Mouse (Mus musculus): ENCODE measurements around the gene Arid1b. TPM values are rescaled to one million over a fixed set of nuclear protein-coding genes. Genes with fewer than 3 reads are reported as not detected.

Arid1b gene
- polyA plus RNA-seq, 1 experiment from 2014 or later: 12.2 TPM

DNA sequence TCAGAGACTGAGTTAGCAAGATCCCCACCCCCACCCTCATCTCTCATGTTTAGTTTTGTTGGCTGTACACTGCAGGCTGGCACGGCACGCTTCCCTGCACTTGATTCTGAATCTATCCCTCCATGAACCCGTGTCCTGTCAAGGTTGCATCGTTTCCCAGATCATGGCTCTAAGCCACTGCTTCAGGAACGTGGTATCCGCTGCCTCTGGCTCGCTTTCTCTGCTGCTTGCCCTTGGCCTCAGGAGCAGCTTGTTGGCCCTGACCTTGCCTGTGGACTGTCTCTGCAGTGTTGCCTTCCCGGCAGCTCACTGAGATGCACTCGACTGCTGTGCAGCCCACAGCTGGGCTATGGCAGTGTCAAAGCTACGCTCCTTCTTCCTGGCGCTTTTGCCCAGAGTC lies 252.6 kb downstream of the Arid1b start:
- Histone ChIP-seq H3K4me1 (ENCODE audit: control insufficient read depth, insufficient read depth, low read length) (no peaks in the 10 kb centered on the region), H3K4me2 (no peak overlapping the region), H3K4me3 (ENCODE audit: low read depth, low read length) (no peak overlapping the region), H3K27me3 (ENCODE audit: control insufficient read depth, insufficient read depth, low read length) (no peaks in the 10 kb centered on the region), H3K9me3 (ENCODE audit: control insufficient read depth, low read length) (no peaks in the 10 kb centered on the region), H3K36me3 (ENCODE audit: control insufficient read depth, insufficient read depth, low read length) (no peaks in the 10 kb centered on the region), H3K9ac (ENCODE audit: low read length) (no peak overlapping the region), H3K27ac (ENCODE audit: low read depth, low read length) (no peak overlapping the region)
- 90% methylated on average over 11 of the region's 11 CpGs for WGBS
- ATAC-seq (ENCODE audit: low FRiP score): no peak
- DNase-seq (ENCODE audit: low spot score, missing footprints): no peak

DNA sequence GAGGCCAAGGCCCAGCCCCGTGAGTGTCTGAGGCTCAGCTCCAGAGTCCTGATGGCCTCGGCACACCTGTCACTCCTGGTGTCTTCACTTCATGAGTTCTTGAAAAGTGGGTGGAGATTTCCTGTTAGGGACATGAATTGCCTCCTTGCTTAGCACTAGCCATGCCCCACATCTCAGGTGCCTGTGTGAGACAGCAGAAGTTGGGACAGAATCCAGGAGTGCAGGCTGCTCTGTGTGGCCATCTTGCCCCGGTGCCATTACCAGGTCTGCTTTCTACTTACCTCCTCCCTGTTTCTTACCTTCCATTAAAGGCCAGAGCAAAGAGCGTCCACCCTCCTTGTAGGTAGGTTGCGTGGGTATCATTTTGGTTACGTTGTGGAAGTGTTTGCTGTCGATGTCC lies 253.1 kb downstream of the Arid1b start:
- Histone ChIP-seq H3K27me3 (ENCODE audit: control insufficient read depth, insufficient read depth, low read length) (no peaks in the 10 kb centered on the region), H3K4me1 (ENCODE audit: control insufficient read depth, insufficient read depth, low read length) (no peaks in the 10 kb centered on the region), H3K36me3 (ENCODE audit: control insufficient read depth, insufficient read depth, low read length) (no peaks in the 10 kb centered on the region), H3K4me3 (ENCODE audit: low read depth, low read length) (no peak overlapping the region), H3K9ac (ENCODE audit: low read length) (no peak overlapping the region), H3K27ac (ENCODE audit: low read depth, low read length) (no peak overlapping the region), H3K4me2 (no peak overlapping the region), H3K9me3 (ENCODE audit: control insufficient read depth, low read length) (no peaks in the 10 kb centered on the region)
- DNase-seq (ENCODE audit: low spot score, missing footprints) (no peak), ATAC-seq (ENCODE audit: low FRiP score) (no peak)
- WGBS: 96% methylated on average over 7 of the region's 7 CpGs

DNA sequence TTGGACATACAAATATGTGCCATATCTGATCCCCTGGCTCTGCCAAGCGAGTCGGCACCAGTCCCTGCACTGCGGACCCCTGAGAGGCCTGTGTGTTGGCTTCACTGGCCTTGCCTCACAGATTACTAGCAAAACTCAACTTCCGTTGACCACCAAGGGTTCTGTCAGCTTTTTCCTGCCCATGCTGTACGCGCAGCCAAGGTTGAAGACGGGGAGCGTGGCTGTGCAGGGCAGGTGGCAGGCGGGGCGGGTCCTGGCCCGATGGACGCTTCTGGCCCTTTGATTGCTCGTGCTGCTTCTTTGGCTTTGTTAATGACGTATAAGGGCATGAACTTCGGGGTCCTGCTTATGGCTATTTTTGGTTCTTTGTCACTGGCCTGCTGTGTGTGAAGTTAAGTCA lies 253.6 kb downstream of the Arid1b start:
- Histone ChIP-seq H3K9me3 (ENCODE audit: control insufficient read depth, low read length) (no peaks in the 10 kb centered on the region), H3K4me1 (ENCODE audit: control insufficient read depth, insufficient read depth, low read length) (no peaks in the 10 kb centered on the region; the same call in 1 of the 2 replicates), H3K27me3 (ENCODE audit: control insufficient read depth, insufficient read depth, low read length) (no peaks in the 10 kb centered on the region), H3K9ac (ENCODE audit: low read length) (no peak overlapping the region), H3K36me3 (ENCODE audit: control insufficient read depth, insufficient read depth, low read length) (no peaks in the 10 kb centered on the region), H3K4me2 (no peak overlapping the region), H3K27ac (ENCODE audit: low read depth, low read length) (no peak overlapping the region), H3K4me3 (ENCODE audit: low read depth, low read length) (no peak overlapping the region)
- 93% methylated on average over 15 of the region's 15 CpGs for WGBS
- no peak for ATAC-seq (ENCODE audit: low FRiP score)
- no peak for DNase-seq (ENCODE audit: low spot score, missing footprints)

DNA sequence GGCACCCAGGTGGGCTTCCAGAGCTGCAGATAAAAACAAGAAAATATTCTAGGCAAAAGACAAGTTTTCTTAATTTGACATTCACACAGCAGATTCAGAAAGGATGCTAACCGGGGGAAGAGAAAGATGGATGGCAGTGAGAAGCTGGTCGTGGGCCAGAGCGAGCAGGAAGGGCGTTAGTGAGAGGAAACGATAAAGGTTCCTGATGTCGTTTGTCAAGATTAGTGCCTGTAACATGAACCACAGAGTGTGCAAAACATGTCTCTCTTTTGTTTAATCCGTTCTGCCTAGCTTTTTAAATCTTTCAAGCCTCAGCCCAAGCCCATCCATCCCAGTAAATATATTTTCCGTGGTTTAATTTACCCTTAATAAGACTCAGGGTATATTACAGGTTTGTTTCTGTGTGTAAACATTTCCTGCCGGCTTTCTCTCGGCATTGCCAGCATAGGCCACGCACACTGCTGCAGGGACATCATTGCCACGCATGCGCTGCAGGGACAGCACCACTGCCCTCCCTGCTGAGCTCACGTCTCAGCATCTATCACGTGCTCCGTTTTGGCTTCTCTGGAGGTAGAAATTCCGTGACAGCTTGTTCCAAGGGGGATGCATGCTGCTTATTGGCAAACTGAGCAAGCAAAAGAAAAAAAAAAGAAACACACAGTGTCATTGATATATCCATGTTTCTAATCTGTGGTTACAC lies 255.0 kb downstream of the Arid1b start:
- H3K4me2 ChIP-seq: no peak overlapping the region
- no peaks in the 10 kb centered on the region for H3K27me3 ChIP-seq (ENCODE audit: control insufficient read depth, insufficient read depth, low read length)
- no peak overlapping the region for H3K9ac ChIP-seq (ENCODE audit: low read length)
- no peak overlapping the region for H3K4me3 ChIP-seq (ENCODE audit: low read depth, low read length)
- DNase-seq (ENCODE audit: low spot score, missing footprints): no peak
- WGBS: 84% methylated on average over 17 of the region's 17 CpGs
- ATAC-seq (ENCODE audit: low FRiP score): no peak
- H3K4me1 ChIP-seq (ENCODE audit: control insufficient read depth, insufficient read depth, low read length): no peaks in the 10 kb centered on the region; the same call in 1 of the 2 replicates
- H3K27ac ChIP-seq (ENCODE audit: low read depth, low read length): no peak overlapping the region
- H3K36me3 ChIP-seq (ENCODE audit: control insufficient read depth, insufficient read depth, low read length): no peaks in the 10 kb centered on the region
- no peaks in the 10 kb centered on the region for H3K9me3 ChIP-seq (ENCODE audit: control insufficient read depth, low read length)

DNA sequence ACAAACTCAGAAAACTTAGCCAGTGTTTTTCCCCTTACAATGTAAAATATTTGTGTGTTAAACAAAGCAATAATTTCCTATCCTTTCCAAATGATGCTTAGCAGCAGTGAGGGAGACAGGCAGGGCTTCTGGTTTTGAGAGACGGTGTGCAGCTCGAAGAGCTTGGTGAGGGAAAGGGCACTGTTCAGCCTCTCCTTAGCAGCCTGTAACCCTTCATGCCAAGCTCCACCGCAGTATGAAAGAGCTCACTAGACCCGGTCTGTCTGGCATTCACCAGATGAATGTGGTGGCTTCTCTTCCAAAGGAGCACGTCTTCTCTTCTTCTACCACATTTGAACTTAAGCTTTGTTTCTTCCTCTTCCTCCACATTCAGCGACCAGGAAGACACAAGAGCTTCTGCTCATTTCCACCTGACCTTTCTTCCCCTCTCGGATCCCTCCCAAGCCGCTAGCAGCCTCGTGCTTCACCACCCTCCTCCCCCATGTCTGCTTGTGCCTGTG lies 255.6 kb downstream of the Arid1b start:
- H3K9me3 ChIP-seq (ENCODE audit: control insufficient read depth, low read length): no peaks in the 10 kb centered on the region
- H3K9ac ChIP-seq (ENCODE audit: low read length): no peak overlapping the region
- no peak for DNase-seq (ENCODE audit: low spot score, missing footprints)
- H3K36me3 ChIP-seq (ENCODE audit: control insufficient read depth, insufficient read depth, low read length): no peaks in the 10 kb centered on the region
- H3K4me2 ChIP-seq: no peak overlapping the region
- peaks cover 5% of the 10 kb centered on the region for H3K4me1 ChIP-seq (ENCODE audit: control insufficient read depth, insufficient read depth, low read length)
- 88% methylated on average over 9 of the region's 9 CpGs for WGBS
- no peak overlapping the region for H3K4me3 ChIP-seq (ENCODE audit: low read depth, low read length)
- H3K27me3 ChIP-seq (ENCODE audit: control insufficient read depth, insufficient read depth, low read length): no peaks in the 10 kb centered on the region
- ATAC-seq (ENCODE audit: low FRiP score): no peak
- H3K27ac ChIP-seq (ENCODE audit: low read depth, low read length): no peak overlapping the region

DNA sequence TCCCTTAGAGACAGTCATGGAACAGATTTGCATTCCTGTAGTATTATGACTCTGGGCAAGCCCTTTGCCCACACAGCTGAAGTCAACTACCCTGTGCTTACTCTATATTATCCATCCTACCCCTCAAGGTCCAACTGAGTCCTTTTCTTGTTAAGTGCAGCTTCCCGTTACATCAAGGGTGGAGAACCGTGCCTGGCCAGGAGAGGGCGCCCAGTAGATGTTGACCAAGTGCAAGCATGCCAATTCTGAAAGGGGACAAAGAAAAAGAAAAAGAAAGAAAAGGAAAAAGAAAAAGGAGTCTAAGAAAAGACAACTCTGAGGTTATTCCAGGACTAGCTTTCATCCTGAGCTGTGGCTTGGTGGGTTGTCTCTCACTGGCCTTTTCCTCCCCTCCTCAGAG lies 258.3 kb downstream of the Arid1b start:
- 18% methylated on average over 3 of the region's 3 CpGs for WGBS
- H3K4me1 ChIP-seq (ENCODE audit: control insufficient read depth, insufficient read depth, low read length): peaks cover 5% of the 10 kb centered on the region
- no peak overlapping the region for H3K4me2 ChIP-seq
- no peak overlapping the region for H3K4me3 ChIP-seq (ENCODE audit: low read depth, low read length)
- H3K27me3 ChIP-seq (ENCODE audit: control insufficient read depth, insufficient read depth, low read length): no peaks in the 10 kb centered on the region
- H3K9ac ChIP-seq (ENCODE audit: low read length): no peak overlapping the region
- no peaks in the 10 kb centered on the region for H3K9me3 ChIP-seq (ENCODE audit: control insufficient read depth, low read length)
- H3K27ac ChIP-seq (ENCODE audit: low read depth, low read length): no peak overlapping the region
- H3K36me3 ChIP-seq (ENCODE audit: control insufficient read depth, insufficient read depth, low read length): no peaks in the 10 kb centered on the region
- ATAC-seq (ENCODE audit: low FRiP score): peak; percentile 19; the same call in 1 of the 2 replicates
- peak; percentile 96 for DNase-seq (ENCODE audit: low spot score, missing footprints)

DNA sequence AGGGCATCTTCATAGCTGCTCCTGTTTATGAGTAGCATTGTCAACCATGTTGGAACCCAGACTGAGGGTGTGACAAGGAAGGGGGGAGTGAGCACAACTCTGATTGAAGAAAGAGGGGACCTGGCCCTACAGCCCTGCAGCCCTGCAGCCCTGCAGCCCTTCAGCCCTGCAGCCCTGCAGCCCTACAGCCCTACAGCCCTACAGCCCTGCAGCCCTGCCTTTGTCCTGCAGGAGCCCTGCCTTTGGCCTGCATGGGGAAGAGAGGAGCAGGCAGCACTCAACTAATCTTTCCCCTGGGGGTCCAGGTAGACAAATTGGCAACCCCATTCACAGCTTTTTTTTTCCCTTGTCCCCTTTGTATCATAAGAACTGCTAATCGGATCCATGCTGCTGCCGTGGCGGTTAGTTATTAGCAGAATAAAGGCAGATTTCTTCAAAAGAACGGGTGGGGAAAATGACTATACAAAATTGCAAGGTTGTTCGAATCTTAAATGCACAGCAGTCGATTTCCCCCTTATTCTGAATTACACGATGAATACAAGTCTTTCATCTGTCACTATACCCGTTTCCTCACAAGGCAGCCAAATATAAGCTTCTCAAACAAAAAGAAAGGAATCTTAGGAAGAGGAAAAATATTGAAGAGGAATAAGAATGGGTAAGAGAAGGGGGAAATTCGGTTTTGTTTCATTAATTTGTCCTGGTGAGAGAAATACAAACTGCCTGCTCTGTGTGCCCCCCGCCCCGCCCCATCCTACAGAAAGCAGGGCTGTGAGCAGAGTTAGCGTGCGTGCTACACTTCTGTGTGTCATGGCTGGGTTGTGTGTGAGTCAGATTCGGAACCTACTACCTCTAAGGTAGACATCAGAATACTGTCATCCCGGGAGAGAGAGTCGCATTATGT lies 260.8 kb downstream of the Arid1b start:
- ATAC-seq (ENCODE audit: low FRiP score): no peak

DNA sequence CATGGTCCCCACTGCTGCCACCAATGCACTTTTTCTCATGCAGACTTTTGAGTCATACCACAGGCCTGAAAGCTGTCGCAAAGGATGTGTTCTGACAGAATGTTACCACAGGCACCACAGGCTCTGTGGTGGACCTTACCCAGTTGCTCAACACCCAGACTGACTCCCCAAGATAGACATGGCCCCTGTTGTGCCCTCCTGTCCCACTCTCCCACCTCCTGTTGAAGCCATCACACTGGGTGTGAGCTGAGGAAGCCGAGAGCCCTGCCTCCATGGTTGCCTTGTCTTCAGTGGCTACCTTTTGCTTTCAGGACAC lies 261.4 kb downstream of the Arid1b start:
- H3K4me1 ChIP-seq (ENCODE audit: control insufficient read depth, insufficient read depth, low read length): peaks cover 5% of the 10 kb centered on the region
- WGBS: 82% methylated on average over 2 of the region's 2 CpGs
- H3K27ac ChIP-seq (ENCODE audit: low read depth, low read length): no peak overlapping the region
- no peaks in the 10 kb centered on the region for H3K9me3 ChIP-seq (ENCODE audit: control insufficient read depth, low read length)
- H3K9ac ChIP-seq (ENCODE audit: low read length): no peak overlapping the region
- ATAC-seq (ENCODE audit: low FRiP score) (no peak), DNase-seq (ENCODE audit: low spot score, missing footprints) (no peak)
- no peaks in the 10 kb centered on the region for H3K27me3 ChIP-seq (ENCODE audit: control insufficient read depth, insufficient read depth, low read length)
- H3K4me3 ChIP-seq (ENCODE audit: low read depth, low read length): no peak overlapping the region
- no peaks in the 10 kb centered on the region for H3K36me3 ChIP-seq (ENCODE audit: control insufficient read depth, insufficient read depth, low read length)
- no peak overlapping the region for H3K4me2 ChIP-seq

More for the DNA sequence above, 260.8 kb downstream of the Arid1b start:
- Histone ChIP-seq H3K4me2 (no peak overlapping the region), H3K4me1 (ENCODE audit: control insufficient read depth, insufficient read depth, low read length) (peaks cover 5% of the 10 kb centered on the region), H3K4me3 (ENCODE audit: low read depth, low read length) (no peak overlapping the region), H3K9me3 (ENCODE audit: control insufficient read depth, low read length) (no peaks in the 10 kb centered on the region), H3K9ac (ENCODE audit: low read length) (no peak overlapping the region), H3K27ac (ENCODE audit: low read depth, low read length) (no peak overlapping the region), H3K27me3 (ENCODE audit: control insufficient read depth, insufficient read depth, low read length) (no peaks in the 10 kb centered on the region), H3K36me3 (ENCODE audit: control insufficient read depth, insufficient read depth, low read length) (no peaks in the 10 kb centered on the region)
- DNase-seq (ENCODE audit: low spot score, missing footprints): no peak
- WGBS: 48% methylated on average over 16 of the region's 16 CpGs

DNA sequence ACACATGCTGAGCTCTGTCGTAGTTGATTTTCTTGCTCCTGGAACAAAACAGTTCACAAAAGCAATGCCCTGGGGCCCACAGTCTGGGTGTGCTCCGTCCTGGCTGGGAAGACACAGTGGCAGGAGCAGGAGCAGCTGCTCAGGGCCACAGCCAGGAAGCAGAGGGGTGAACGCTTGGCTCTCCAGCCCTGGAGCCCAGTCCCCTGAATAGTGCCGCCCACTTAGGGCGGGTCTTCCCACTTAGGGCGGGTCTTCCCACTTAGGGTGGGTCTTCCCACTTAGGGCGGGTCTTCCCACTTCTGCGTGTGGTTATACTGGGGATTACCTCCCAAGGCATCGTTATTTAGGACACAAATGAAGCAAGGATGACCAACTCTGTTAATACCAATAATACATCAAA lies 264.8 kb downstream of the Arid1b start:
- Histone ChIP-seq H3K9me3 (ENCODE audit: control insufficient read depth, low read length) (no peaks in the 10 kb centered on the region), H3K9ac (ENCODE audit: low read length) (no peak overlapping the region), H3K4me1 (ENCODE audit: control insufficient read depth, insufficient read depth, low read length) (peaks cover 5% of the 10 kb centered on the region), H3K27me3 (ENCODE audit: control insufficient read depth, insufficient read depth, low read length) (no peaks in the 10 kb centered on the region), H3K27ac (ENCODE audit: low read depth, low read length) (no peak overlapping the region), H3K36me3 (ENCODE audit: control insufficient read depth, insufficient read depth, low read length) (no peaks in the 10 kb centered on the region), H3K4me3 (ENCODE audit: low read depth, low read length) (no peak overlapping the region), H3K4me2 (no peak overlapping the region)
- 64% methylated on average over 9 of the region's 9 CpGs for WGBS
- DNase-seq (ENCODE audit: low spot score, missing footprints) (no peak), ATAC-seq (ENCODE audit: low FRiP score) (0 out of 2 replicates have a peak, but pooled peaks have one; percentile 47)
